Mouse (Mus musculus): Measurements from ENCODE around the gene Ipo8. TPM values are rescaled to one million over a fixed set of nuclear protein-coding genes. Genes with fewer than 3 reads are reported as not detected.

Gene Ipo8
- polyA plus RNA-seq, 1 experiment from 2014 or later = 9.0 TPM

GRCm38 (mm10) chr6:148751400-148751799 lies 79.9 kb downstream of the Ipo8 start:
- 54% methylated on average over 2 of the region's 2 CpGs for WGBS (ENCODE audit: insufficient replicate concordance)
- H3K36me3 ChIP-seq = no peaks in the 10 kb centered on the region
- no peaks in the 10 kb centered on the region for H3K27me3 ChIP-seq
- no peaks in the 10 kb centered on the region for H3K9me3 ChIP-seq (replicated peaks)
- no peak overlapping the region for H3K9ac ChIP-seq
- ATAC-seq (ENCODE audit: low read depth) = no peak
- no peak overlapping the region for H3K27ac ChIP-seq
- H3K4me1 ChIP-seq (replicated peaks) = no peaks in the 10 kb centered on the region
- H3K4me2 ChIP-seq = no peak overlapping the region
- DNase-seq = no peak
- no peak overlapping the region for H3K4me3 ChIP-seq (replicated peaks)

GRCm38 (mm10) chr6:148750183-148750582 lies 81.1 kb downstream of the Ipo8 start:
- 55% methylated on average over 3 of the region's 3 CpGs for WGBS (ENCODE audit: insufficient replicate concordance)
- H3K36me3 ChIP-seq = no peaks in the 10 kb centered on the region
- DNase-seq = no peak
- no peak for ATAC-seq (ENCODE audit: low read depth)
- H3K9me3 ChIP-seq (replicated peaks) = no peaks in the 10 kb centered on the region
- H3K27ac ChIP-seq = no peak overlapping the region
- H3K4me3 ChIP-seq (replicated peaks) = no peak overlapping the region
- no peak overlapping the region for H3K4me2 ChIP-seq
- H3K27me3 ChIP-seq = no peaks in the 10 kb centered on the region
- no peaks in the 10 kb centered on the region for H3K4me1 ChIP-seq (replicated peaks)
- no peak overlapping the region for H3K9ac ChIP-seq

- DNase-seq (no peak), ATAC-seq (ENCODE audit: low read depth) (no peak)
- Histone ChIP-seq H3K9me3 (replicated peaks) (no peaks in the 10 kb centered on the region), H3K9ac (no peak overlapping the region), H3K27ac (no peak overlapping the region), H3K4me1 (replicated peaks) (no peaks in the 10 kb centered on the region), H3K27me3 (no peaks in the 10 kb centered on the region), H3K36me3 (no peaks in the 10 kb centered on the region), H3K4me2 (no peak overlapping the region), H3K4me3 (replicated peaks) (no peak overlapping the region)
- 61% methylated on average over 8 of the region's 8 CpGs for WGBS (ENCODE audit: insufficient replicate concordance)
Observed at GRCm38 (mm10) chr6:148740521-148741226, 90.6 kb downstream of the Ipo8 start.

- no peak for ATAC-seq (ENCODE audit: low read depth)
Observed at GRCm38 (mm10) chr6:148736390-148736789, 94.9 kb downstream of the Ipo8 start.

GRCm38 (mm10) chr6:148734012-148734411 lies 97.3 kb downstream of the Ipo8 start:
- H3K27me3 ChIP-seq = no peaks in the 10 kb centered on the region
- 76% methylated on average over 20 of the region's 20 CpGs for WGBS (ENCODE audit: insufficient replicate concordance)
- no peak overlapping the region for H3K9ac ChIP-seq
- ATAC-seq (ENCODE audit: low read depth) (no peak), DNase-seq (no peak)
- H3K9me3 ChIP-seq (replicated peaks) = no peaks in the 10 kb centered on the region
- no peak overlapping the region for H3K4me3 ChIP-seq (replicated peaks)
- H3K27ac ChIP-seq = no peak overlapping the region
- H3K4me2 ChIP-seq = no peak overlapping the region
- H3K4me1 ChIP-seq (replicated peaks) = no peaks in the 10 kb centered on the region
- H3K36me3 ChIP-seq = no peaks in the 10 kb centered on the region

More at GRCm38 (mm10) chr6:148736390-148736789, 94.9 kb downstream of the Ipo8 start:
- Histone ChIP-seq H3K4me1 (replicated peaks) (no peaks in the 10 kb centered on the region), H3K9me3 (replicated peaks) (no peaks in the 10 kb centered on the region), H3K27ac (no peak overlapping the region), H3K36me3 (no peaks in the 10 kb centered on the region), H3K4me3 (replicated peaks) (no peak overlapping the region), H3K27me3 (no peaks in the 10 kb centered on the region), H3K4me2 (no peak overlapping the region), H3K9ac (no peak overlapping the region)
- no peak for DNase-seq
- 63% methylated on average over 1 of the region's 1 CpGs for WGBS (ENCODE audit: insufficient replicate concordance)

- H3K9ac ChIP-seq = no peak overlapping the region
- no peaks in the 10 kb centered on the region for H3K9me3 ChIP-seq (replicated peaks)
- no peaks in the 10 kb centered on the region for H3K36me3 ChIP-seq
- H3K27ac ChIP-seq = no peak overlapping the region
- no peak for ATAC-seq (ENCODE audit: low read depth)
- WGBS (ENCODE audit: insufficient replicate concordance) = 62% methylated on average over 1 of the region's 1 CpGs
- H3K27me3 ChIP-seq = no peaks in the 10 kb centered on the region
- H3K4me2 ChIP-seq = no peak overlapping the region
- no peaks in the 10 kb centered on the region for H3K4me1 ChIP-seq (replicated peaks)
- DNase-seq = no peak
- no peak overlapping the region for H3K4me3 ChIP-seq (replicated peaks)
Observed at GRCm38 (mm10) chr6:148732920-148733319, 98.3 kb downstream of the Ipo8 start.

GRCm38 (mm10) chr6:148728571-148728970 lies 102.7 kb downstream of the Ipo8 start:
- no peaks in the 10 kb centered on the region for H3K4me1 ChIP-seq (replicated peaks)
- H3K9ac ChIP-seq = no peak overlapping the region
- H3K9me3 ChIP-seq (replicated peaks) = no peaks in the 10 kb centered on the region
- H3K36me3 ChIP-seq = no peaks in the 10 kb centered on the region
- H3K4me3 ChIP-seq (replicated peaks) = no peak overlapping the region
- ATAC-seq (ENCODE audit: low read depth) (no peak), DNase-seq (no peak)
- no peak overlapping the region for H3K27ac ChIP-seq
- no peak overlapping the region for H3K4me2 ChIP-seq
- H3K27me3 ChIP-seq = no peaks in the 10 kb centered on the region
- 39% methylated on average over 3 of the region's 3 CpGs for WGBS (ENCODE audit: insufficient replicate concordance)

GRCm38 (mm10) chr6:148727871-148728524 lies 103.3 kb downstream of the Ipo8 start:
- no peak for ATAC-seq (ENCODE audit: low read depth)
- Histone ChIP-seq H3K4me1 (replicated peaks) (no peaks in the 10 kb centered on the region), H3K4me3 (replicated peaks) (no peak overlapping the region), H3K36me3 (no peaks in the 10 kb centered on the region), H3K9ac (no peak overlapping the region), H3K27ac (no peak overlapping the region), H3K4me2 (no peak overlapping the region), H3K27me3 (no peaks in the 10 kb centered on the region), H3K9me3 (replicated peaks) (no peaks in the 10 kb centered on the region)
- 46% methylated on average over 6 of the region's 6 CpGs for WGBS (ENCODE audit: insufficient replicate concordance)
- no peak for DNase-seq

GRCm38 (mm10) chr6:148724453-148724852 lies 106.8 kb downstream of the Ipo8 start:
- ATAC-seq (ENCODE audit: low read depth) (no peak), DNase-seq (no peak)
- no peak overlapping the region for H3K27ac ChIP-seq
- H3K9ac ChIP-seq = no peak overlapping the region
- H3K4me3 ChIP-seq (replicated peaks) = no peak overlapping the region
- no peaks in the 10 kb centered on the region for H3K36me3 ChIP-seq
- H3K4me1 ChIP-seq (replicated peaks) = no peaks in the 10 kb centered on the region
- WGBS (ENCODE audit: insufficient replicate concordance) = 51% methylated on average over 3 of the region's 3 CpGs
- H3K4me2 ChIP-seq = no peak overlapping the region
- no peaks in the 10 kb centered on the region for H3K9me3 ChIP-seq (replicated peaks)
- no peaks in the 10 kb centered on the region for H3K27me3 ChIP-seq

Other genes with a start within 250 kb of the Ipo8 start
- 7.2 and 8.0 TPM in 2 replicates for gene Caprin2, start 64.8 kb upstream of the Ipo8 start, polyA plus RNA-seq (2015; fragmentation: Nextera tagmentation; extraction: Ambion mirVana)
- 27.0 and 32.8 TPM in 2 replicates for gene Sinhcaf, start 115.0 kb upstream of the Ipo8 start, polyA plus RNA-seq (2015; fragmentation: Nextera tagmentation; extraction: Ambion mirVana)

Data from liver, embryonic 13.5 days (tissue).